Mouse (Mus musculus): ENCODE results near the gene Rpl14. TPM values are rescaled to one million over a fixed set of nuclear protein-coding genes. Genes with fewer than 3 reads are reported as not detected.
"Not testable (repeated sequence)": the region's sequence is repeated elsewhere in the genome, so short reads cannot be mapped to it uniquely, and the experiment has no call there.

The Rpl14 gene
- polyA plus RNA-seq (2016; fragmentation: Nextera tagmentation; extraction: Ambion mirVana): 757 and 864 TPM in 2 replicates

GRCm38 (mm10) chr9:120570741-120571592 is at the start of gene Rpl14:
Gene Rpl14, plus strand, starts transcription at chr9:120571444.
- 7% methylated on average over 43 of the region's 43 CpGs for WGBS
- H3K9me3 ChIP-seq (replicated peaks): no peaks in the 10 kb centered on the region

DNA sequence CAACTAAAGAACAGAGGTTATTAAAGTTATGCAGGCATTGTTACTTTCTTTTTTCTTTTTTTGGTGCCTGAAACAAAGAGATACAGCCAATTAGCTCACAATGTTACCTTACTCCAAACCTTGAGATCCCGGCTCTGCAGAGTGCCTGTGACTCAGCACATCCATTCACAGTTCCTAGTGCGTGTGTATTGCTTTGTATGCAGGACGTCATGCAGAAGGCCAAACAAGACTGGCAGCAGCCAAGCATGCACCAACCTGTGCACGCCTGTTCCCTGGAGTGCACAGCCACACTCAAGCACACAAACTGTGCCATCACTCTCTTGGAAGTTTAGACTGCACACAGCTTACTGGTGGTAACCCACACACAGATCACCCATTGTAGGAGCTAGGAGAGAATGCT is 44.0 kb upstream of the Rpl14 start:
- no peak for DNase-seq (ENCODE audit: low spot score)
- no peaks in the 10 kb centered on the region for H3K4me1 ChIP-seq
- 83% methylated on average over 4 of the region's 4 CpGs for WGBS
- no peak overlapping the region for H3K27ac ChIP-seq
- no peak overlapping the region for H3K4me3 ChIP-seq
- H3K9me3 ChIP-seq (replicated peaks): no peaks in the 10 kb centered on the region
- no peaks in the 10 kb centered on the region for H3K27me3 ChIP-seq (ENCODE audit: low read depth, poor library complexity, severe bottlenecking)
- no peaks in the 10 kb centered on the region for H3K36me3 ChIP-seq

More at GRCm38 (mm10) chr9:120570741-120571592, at the start of gene Rpl14:
- Histone ChIP-seq H3K27ac (peak within 1 kb of the TSS; percentile 98), H3K36me3 (peaks cover 39% of the 10 kb centered on the region), H3K4me1 (peaks cover 19% of the 10 kb centered on the region), H3K4me3 (peak within 1 kb of the TSS; percentile 98), H3K27me3 (ENCODE audit: low read depth, poor library complexity, severe bottlenecking) (0 out of 2 replicates have a peak, but pooled peaks cover 7% of the 10 kb centered on the region)
- DNase-seq (ENCODE audit: low spot score): peak; percentile 99

DNA sequence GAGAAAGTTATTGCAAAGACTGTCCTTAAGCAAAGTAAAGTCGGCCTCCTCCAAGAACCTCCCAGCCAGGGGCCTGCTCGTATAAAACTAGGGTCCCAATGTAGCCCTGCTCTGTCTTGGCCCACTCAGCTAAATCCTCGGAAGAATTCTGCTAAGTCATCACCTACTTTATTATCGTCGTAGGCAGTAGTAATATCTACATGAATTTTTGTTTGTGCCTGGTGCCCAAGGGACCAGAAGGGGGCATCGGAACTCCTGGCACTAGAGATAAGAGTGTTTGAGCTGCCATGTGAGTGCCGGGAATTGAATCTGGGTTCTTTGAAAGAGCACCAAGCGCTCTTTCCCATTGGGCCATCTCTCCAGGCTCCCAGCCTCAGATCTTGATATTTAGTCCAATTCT is 43.3 kb upstream of the Rpl14 start:
- H3K27me3 ChIP-seq (ENCODE audit: low read depth, poor library complexity, severe bottlenecking): no peaks in the 10 kb centered on the region
- H3K36me3 ChIP-seq: no peaks in the 10 kb centered on the region
- no peak overlapping the region for H3K27ac ChIP-seq
- H3K4me1 ChIP-seq: no peaks in the 10 kb centered on the region
- H3K9me3 ChIP-seq (replicated peaks): no peaks in the 10 kb centered on the region
- DNase-seq (ENCODE audit: low spot score): no peak
- H3K4me3 ChIP-seq: no peak overlapping the region
- WGBS: 94% methylated on average over 8 of the region's 8 CpGs

DNA sequence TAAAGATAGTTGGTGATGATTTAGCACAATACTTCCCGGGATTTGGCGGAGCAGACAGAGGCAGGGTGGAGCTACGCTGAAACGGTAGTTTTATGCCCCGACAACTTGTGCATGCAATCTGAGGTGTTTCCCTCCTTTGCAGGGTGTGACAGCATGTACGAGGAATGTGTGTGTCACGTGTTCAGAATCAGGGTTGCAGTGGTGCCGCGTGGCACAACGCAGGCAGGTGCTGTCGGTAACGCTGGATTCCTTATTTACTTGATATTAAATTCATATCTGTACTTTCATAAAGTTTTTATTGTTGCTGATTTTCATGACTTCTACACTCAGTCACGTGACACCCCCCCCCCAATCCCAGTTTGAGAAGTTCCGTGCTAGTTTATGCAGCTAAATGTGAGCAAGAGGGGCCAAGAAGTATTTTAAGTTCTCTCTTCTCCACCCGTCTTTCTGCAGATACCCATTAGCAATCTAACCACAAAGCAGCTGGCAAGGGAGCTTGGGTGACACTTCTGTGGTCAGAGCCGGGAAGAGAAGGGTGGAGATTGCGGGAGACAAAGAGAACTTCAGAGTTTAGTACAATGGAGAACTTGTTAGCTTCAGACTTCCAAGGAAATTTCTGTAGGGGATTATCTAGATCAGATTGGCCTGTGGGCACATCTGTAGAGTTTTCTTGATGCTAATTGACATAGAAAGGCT is 42.3 kb upstream of the Rpl14 start:
- 91% methylated on average over 17 of the region's 17 CpGs for WGBS

GRCm38 (mm10) chr9:120530471-120530870 is 40.8 kb upstream of the Rpl14 start:
- no peak for DNase-seq (ENCODE audit: low spot score)
- Histone ChIP-seq H3K27me3 (ENCODE audit: low read depth, poor library complexity, severe bottlenecking) (no peaks in the 10 kb centered on the region), H3K9me3 (replicated peaks) (no peaks in the 10 kb centered on the region), H3K4me1 (no peaks in the 10 kb centered on the region), H3K4me3 (no peak overlapping the region), H3K36me3 (no peaks in the 10 kb centered on the region), H3K27ac (no peak overlapping the region)
- WGBS: 93% methylated on average over 5 of the region's 5 CpGs

More for the DNA sequence above, 42.3 kb upstream of the Rpl14 start:
- DNase-seq (ENCODE audit: low spot score): no peak
- no peaks in the 10 kb centered on the region for H3K36me3 ChIP-seq
- H3K9me3 ChIP-seq (replicated peaks): no peaks in the 10 kb centered on the region
- no peaks in the 10 kb centered on the region for H3K27me3 ChIP-seq (ENCODE audit: low read depth, poor library complexity, severe bottlenecking)
- H3K4me1 ChIP-seq: no peaks in the 10 kb centered on the region
- H3K4me3 ChIP-seq: no peak overlapping the region
- H3K27ac ChIP-seq: no peak overlapping the region

- Histone ChIP-seq H3K27ac (no peak overlapping the region), H3K27me3 (ENCODE audit: low read depth, poor library complexity, severe bottlenecking) (no peaks in the 10 kb centered on the region), H3K4me3 (no peak overlapping the region), H3K36me3 (no peaks in the 10 kb centered on the region), H3K4me1 (no peaks in the 10 kb centered on the region), H3K9me3 (replicated peaks) (no peaks in the 10 kb centered on the region)
- 84% methylated on average over 6 of the region's 6 CpGs for WGBS
- no peak for DNase-seq (ENCODE audit: low spot score)
Measured at GRCm38 (mm10) chr9:120532062-120532461, 39.2 kb upstream of the Rpl14 start.

GRCm38 (mm10) chr9:120532691-120533090 is 38.6 kb upstream of the Rpl14 start:
- no peaks in the 10 kb centered on the region for H3K9me3 ChIP-seq (replicated peaks)
- H3K4me1 ChIP-seq: no peaks in the 10 kb centered on the region
- no peak for DNase-seq (ENCODE audit: low spot score)
- 0 out of 2 replicates have a peak, but pooled peaks cover 3% of the 10 kb centered on the region for H3K27me3 ChIP-seq (ENCODE audit: low read depth, poor library complexity, severe bottlenecking)
- no peak overlapping the region for H3K27ac ChIP-seq
- no peaks in the 10 kb centered on the region for H3K36me3 ChIP-seq
- H3K4me3 ChIP-seq: no peak overlapping the region
- WGBS: 88% methylated on average over 6 of the region's 6 CpGs

DNA sequence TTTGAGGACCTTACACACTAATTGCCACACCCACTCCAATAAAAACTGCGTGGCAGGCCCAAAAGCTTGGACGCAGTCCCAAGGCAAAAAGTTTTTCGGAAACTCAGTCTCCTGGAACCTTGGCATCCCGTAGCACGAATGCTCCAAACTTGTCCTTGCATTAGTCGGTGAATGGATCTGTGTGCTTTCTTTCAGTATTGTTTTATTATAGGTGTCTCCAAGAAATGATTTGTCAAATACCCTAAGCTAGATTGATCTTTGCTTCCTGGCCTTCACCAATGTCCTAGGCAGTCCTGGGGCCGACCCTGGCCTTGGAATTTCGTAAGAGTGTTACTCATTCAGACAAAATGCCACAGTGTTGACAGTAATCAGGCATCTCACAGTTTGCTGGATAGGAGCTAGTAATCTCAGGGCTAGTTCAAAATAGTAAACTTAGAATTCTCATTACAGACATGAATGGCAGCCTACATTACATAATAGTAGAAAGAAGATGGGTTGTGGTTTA is 37.7 kb upstream of the Rpl14 start:
- WGBS: 95% methylated on average over 8 of the region's 8 CpGs
- not testable (repeated sequence) for H3K36me3 ChIP-seq; H3K27ac ChIP-seq; H3K4me1 ChIP-seq; H3K9me3 ChIP-seq (replicated peaks); H3K4me3 ChIP-seq; DNase-seq (ENCODE audit: low spot score)
- peaks cover 11% of the 10 kb centered on the region; the same call in 1 of the 2 replicates for H3K27me3 ChIP-seq (ENCODE audit: low read depth, poor library complexity, severe bottlenecking)

DNA sequence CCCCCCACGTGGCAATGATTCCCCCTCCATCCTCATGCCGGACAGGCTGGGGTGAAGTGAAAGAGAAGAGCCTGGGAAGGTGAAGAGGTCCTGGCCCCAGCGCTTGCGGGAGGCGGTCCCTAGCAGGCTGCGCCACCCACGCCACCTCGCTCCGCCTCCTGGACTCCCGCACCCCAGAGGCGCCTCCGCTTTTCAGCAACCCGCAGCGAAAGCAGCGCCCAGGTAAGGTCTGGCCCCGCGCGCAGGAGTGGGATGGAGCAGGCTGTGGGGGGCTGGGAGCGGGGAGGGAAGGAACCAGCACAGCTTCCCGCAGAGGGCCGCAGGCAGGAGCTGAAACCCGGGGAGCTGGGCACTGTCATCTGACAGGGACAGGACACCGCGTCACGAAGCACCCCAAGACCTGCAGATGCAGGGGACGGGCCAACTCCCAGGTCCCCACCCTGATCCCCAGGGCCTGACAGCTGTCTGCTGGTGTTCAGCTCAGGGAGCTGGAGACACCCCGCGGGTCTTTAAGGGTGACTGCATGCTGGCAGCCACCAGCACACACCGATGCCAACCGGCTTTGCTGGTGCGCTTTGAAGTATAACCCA is 31.5 kb upstream of the Rpl14 start, which contains the start of gene Entpd3:
Entpd3 (plus strand) TSS at position 157 of the 590 bp plus-strand sequence.
- WGBS: 1% methylated on average over 31 of the region's 31 CpGs
- Histone ChIP-seq H3K36me3 (no peaks in the 10 kb centered on the region), H3K9me3 (replicated peaks) (no peaks in the 10 kb centered on the region), H3K4me3 (peak within 1 kb of the TSS; percentile 56), H3K27me3 (ENCODE audit: low read depth, poor library complexity, severe bottlenecking) (peaks cover 51% of the 10 kb centered on the region), H3K27ac (0 out of 2 replicates have a peak within 1 kb of the TSS, but pooled peaks have one; percentile 25), H3K4me1 (peaks cover 10% of the 10 kb centered on the region)
- DNase-seq (ENCODE audit: low spot score): peak; percentile 41

DNA sequence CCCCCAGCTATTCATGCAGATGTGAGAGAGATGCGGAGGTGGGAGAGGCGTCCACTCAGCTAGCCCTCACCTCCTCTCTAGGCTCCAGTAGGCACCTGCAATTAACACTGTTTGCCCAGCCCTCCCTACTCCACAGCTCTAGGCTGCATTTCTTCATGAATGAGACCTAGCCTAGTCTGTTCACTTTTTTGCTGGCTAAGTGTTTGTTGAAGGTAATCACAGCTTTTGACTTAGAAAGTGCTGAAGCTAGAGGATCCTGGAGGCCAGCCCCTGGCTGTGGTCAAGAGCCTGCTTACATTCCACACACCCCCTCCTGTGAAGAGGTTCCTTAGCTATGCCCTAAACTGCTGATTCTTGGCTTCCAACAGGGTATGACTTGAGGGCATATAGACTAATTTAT is 29.8 kb upstream of the Rpl14 start:
- Histone ChIP-seq H3K36me3 (no peaks in the 10 kb centered on the region), H3K4me1 (peaks cover 12% of the 10 kb centered on the region), H3K27ac (no peak overlapping the region), H3K4me3 (no peak overlapping the region), H3K9me3 (replicated peaks) (no peaks in the 10 kb centered on the region), H3K27me3 (ENCODE audit: low read depth, poor library complexity, severe bottlenecking) (peaks cover 51% of the 10 kb centered on the region)
- no peak for DNase-seq (ENCODE audit: low spot score)
- 29% methylated on average over 1 of the region's 2 CpGs for WGBS

DNA sequence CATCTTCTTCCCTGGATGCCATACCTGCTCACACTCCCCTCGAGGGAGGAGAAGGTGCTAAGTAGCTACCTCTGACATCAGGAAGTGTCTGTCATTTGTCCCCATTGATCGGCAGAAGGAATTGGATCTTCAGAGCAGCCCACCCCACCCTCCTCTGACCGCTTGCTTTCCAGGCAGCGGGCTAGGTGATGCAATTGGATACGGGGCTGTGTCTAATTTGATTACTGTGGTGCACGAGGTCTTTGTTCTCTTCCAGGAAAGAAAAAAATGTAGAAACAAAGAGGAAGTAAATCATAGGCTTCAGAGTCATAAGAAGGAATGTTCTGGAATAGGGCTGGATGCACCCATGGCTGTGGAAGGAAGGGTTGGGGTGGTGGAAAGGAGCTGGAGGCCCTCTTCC is 29.0 kb upstream of the Rpl14 start:
- no peak for DNase-seq (ENCODE audit: low spot score)
- H3K9me3 ChIP-seq (replicated peaks): no peaks in the 10 kb centered on the region
- WGBS: 29% methylated on average over 6 of the region's 6 CpGs
- peaks cover 51% of the 10 kb centered on the region for H3K27me3 ChIP-seq (ENCODE audit: low read depth, poor library complexity, severe bottlenecking)
- H3K27ac ChIP-seq: no peak overlapping the region
- H3K36me3 ChIP-seq: no peaks in the 10 kb centered on the region
- H3K4me3 ChIP-seq: no peak overlapping the region
- peaks cover 20% of the 10 kb centered on the region for H3K4me1 ChIP-seq

- no peak overlapping the region for H3K4me3 ChIP-seq
- whole genome bisulfite sequencing: 94% methylated on average over 2 of the region's 2 CpGs
- no peaks in the 10 kb centered on the region for H3K36me3 ChIP-seq
- peaks cover 18% of the 10 kb centered on the region for H3K4me1 ChIP-seq
- DNase-seq (ENCODE audit: low spot score): no peak
- H3K27ac ChIP-seq: no peak overlapping the region
- peaks cover 24% of the 10 kb centered on the region for H3K27me3 ChIP-seq (ENCODE audit: low read depth, poor library complexity, severe bottlenecking)
- no peaks in the 10 kb centered on the region for H3K9me3 ChIP-seq (replicated peaks)
Measured at GRCm38 (mm10) chr9:120545994-120546393, 25.2 kb upstream of the Rpl14 start.

All from limb, embryonic 10.5 days (tissue).